Mouse (Mus musculus): ENCODE data around the gene Hmg20b.
A peak's percentile ranks its signal among the peaks of the same experiment; 100 is the strongest.

The Hmg20b gene

DNA sequence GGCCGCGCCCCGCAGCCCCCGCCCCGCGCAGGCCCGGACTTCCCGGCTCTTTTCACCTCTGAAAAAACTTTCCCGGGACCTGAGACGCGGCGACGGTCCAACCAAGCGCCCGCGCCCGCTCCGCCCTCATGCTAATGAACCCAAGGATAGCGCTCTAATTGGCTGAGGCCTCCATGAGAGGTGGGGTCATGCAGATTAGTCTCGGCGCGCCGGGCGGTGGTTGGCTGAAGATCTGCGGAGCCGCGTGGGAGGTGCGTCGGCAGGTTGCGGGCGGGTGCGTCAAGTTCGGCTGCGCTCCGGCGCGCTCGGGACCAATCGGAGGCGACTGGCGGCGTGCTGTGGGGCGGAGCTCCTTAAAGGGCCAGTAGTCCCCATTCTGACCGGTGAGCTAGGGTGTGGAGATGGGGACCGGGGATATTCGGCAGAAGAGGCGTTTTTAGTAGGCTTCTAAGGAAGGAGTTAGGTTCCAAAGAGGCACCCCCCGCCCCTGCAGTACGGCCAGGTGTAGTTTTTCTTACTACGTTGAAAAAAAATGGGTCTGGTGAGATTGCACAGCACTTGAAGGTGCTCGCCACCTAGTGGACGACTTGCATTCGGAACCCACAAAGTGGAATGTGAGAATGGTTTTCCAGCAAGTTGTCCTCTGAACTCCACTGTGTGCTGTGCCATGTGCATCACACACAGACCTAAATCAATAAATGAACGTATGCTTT is at the start of gene Hmg20b:
Gene Hmg20b (minus strand): TSS at position 130 of the 713 bp plus-strand sequence.
- DNase-seq (ENCODE audit: low spot score), result peak; percentile 99

DNA sequence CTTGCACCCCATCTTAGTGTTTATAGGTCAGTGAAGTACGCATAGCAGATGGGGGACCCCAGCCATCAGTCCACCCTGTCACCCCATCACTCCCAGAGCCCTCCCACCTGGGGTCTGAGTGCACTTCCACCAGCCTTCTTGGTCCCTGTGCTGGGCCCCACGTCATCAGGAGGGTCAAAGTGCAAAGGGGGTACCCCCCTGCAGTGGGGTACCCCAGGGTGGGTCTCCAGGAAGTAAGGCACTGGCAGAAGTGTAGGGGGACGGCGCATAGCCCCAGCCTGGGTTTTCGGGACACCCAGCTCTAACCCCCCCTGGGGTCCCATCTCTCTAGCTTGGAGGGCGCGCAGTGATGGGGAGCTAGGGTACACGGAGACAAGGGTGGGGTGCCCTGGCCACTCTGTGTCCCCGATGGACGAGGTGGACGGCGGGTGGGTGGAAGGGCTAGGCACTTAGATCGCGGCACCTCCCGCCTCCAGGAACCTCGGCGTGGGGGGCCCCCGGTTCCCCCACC is 49.6 kb upstream of the Hmg20b start:
- no peak for DNase-seq (ENCODE audit: low spot score)

- no peak for DNase-seq (ENCODE audit: low spot score)
Measured at GRCm38 (mm10) chr10:81399296-81399695, 49.0 kb upstream of the Hmg20b start.

DNA sequence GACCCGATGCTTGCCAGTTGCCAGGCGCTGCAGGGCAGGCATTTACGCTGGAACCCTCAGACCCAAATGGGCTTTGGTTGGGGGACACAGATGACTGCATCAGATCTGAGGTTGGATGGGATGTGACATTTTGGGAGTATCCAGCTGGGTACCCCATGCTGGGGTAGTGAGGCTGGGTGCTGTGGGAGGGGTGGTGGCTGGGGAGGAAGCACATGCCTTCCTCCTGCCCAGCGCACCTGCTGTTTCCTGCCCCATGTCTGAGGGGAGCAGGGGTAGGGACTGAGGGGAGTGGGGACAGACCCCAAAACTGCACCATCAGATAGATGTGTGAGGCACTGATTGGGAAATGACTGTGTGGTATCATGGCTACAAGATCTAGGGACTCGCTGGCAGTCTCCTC is 46.5 kb upstream of the Hmg20b start:
- DNase-seq (ENCODE audit: low spot score), result no peak

DNA sequence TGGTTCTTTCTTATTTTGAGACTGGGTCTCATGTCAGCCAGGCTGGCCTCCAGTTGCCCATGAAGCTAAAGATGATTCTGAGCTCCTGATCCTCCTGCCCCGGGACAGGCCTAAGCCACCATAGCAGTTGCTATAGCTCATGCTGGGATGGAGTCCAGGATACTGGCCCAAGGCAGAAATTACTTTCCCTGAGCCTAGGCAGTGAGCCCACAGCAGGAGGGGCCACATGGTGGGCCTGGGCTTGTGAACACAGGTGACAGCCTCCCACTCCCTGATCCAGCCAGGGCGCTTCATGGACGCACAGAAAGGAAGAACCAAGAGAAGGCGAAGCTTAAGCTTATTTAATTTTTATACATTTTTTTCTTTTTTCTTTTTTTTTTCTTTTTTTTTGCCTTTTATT is 45.6 kb upstream of the Hmg20b start:
- no peak for DNase-seq (ENCODE audit: low spot score)

- DNase-seq (ENCODE audit: low spot score), result no peak
Measured at GRCm38 (mm10) chr10:81395127-81395526, 44.8 kb upstream of the Hmg20b start.

GRCm38 (mm10) chr10:81393456-81394063 is 43.3 kb upstream of the Hmg20b start:
- DNase-seq (ENCODE audit: low spot score), result no peak

GRCm38 (mm10) chr10:81392781-81393185 is 42.5 kb upstream of the Hmg20b start, which contains the start of gene Smim24:
Gene Smim24, plus strand, starts transcription at chr10:81393051.
- no peak for DNase-seq (ENCODE audit: low spot score)

DNA sequence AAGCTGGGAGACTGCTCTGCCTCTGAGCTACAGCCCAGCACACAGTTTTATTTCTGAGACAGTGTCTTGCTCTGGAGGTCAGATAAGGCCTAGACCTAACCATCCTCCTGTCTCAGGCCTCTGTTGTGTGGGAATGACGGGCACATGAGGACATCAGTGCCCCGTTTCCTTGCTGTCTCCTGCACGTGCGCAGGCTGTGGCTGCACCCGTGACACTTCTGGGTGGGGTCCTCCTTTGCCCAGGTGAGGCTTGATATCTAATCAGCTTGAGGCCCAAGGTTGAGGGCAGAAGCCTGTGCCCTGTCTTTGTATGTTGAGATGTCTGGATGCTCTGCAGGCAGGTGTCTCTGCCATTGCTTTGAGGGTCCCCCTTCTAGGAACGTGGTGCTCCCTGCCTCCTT is 42.0 kb upstream of the Hmg20b start:
- DNase-seq (ENCODE audit: low spot score), result no peak

GRCm38 (mm10) chr10:81390678-81390965 is 40.3 kb upstream of the Hmg20b start:
- DNase-seq (ENCODE audit: low spot score), result no peak

DNA sequence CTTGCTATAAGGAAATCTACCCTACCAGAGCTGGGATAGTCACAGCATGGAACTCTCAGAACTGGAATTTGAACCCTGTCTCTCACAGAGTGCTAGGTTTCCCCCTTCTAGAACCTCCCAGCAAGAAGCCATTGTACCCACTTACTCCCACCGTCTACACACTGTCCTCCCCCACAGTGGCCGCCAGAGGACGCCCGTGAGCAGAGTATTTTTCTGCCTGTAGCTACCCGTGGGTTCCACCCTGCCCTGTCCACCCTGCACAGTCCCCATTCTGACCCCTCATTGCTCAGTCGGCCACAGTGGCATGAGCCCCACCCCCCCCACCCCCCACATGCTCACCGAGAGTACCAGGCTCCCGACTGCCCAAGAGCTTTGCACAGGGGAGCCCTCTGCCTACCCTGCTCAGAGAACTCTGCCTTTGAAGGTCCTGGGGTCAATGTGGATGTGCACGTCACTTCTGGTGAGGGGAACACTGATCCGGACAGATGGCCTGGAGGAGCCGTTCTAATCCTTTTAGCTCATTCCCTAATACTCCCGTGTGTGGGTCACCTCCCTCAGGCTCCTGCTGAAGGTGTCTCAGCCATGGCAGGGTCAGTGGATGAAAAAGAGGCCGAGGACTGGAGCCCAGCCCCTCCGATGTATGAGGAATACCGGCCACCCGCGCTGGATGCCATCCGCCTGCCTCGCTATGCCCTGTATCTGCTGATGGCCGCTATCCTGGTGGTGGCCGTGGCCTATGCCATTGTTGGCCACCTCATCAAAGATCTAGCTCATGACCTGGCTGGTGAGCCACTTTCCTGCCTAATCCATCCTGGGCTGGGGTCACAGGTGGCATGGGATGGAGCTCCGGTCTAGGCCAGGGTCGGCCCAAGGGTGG is 39.8 kb upstream of the Hmg20b start:
- no peak for DNase-seq (ENCODE audit: low spot score)

- peak; percentile 69 for DNase-seq (ENCODE audit: low spot score)
Measured at GRCm38 (mm10) chr10:81389373-81389772, 39.1 kb upstream of the Hmg20b start.

DNA sequence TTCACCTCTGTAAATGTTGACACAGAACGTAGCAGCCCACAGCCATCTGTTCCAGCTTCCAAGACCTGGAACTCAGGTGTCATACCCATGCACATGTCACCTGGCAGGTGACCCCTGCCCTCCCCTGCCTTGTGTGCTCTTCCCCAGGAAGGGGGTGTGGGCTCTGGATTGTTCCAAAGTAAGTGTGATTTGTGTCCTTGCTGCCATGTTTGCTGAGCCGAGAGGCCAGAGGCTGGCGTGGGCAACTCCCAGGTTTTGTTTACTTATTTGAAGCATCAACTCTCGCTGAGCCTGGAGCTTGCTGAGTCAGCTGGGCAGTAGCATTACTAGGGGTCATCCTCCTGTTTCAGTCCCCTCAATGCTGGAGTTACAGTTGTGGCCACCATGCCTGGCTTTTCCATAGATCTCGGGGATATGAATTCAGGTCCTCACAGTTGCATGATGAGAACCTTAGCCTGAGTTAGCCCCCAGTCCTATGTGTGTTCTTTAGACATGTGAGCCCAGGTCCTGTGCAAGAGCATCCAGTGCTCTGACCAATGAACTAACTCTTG is 38.3 kb upstream of the Hmg20b start, which contains the start of gene Gm48552:
Gene Gm48552 (plus strand): TSS at position 501 of the 551 bp plus-strand sequence.
- DNase-seq (ENCODE audit: low spot score), result no peak

GRCm38 (mm10) chr10:81387716-81388115 is 37.4 kb upstream of the Hmg20b start:
- DNase-seq (ENCODE audit: low spot score), result no peak

DNA sequence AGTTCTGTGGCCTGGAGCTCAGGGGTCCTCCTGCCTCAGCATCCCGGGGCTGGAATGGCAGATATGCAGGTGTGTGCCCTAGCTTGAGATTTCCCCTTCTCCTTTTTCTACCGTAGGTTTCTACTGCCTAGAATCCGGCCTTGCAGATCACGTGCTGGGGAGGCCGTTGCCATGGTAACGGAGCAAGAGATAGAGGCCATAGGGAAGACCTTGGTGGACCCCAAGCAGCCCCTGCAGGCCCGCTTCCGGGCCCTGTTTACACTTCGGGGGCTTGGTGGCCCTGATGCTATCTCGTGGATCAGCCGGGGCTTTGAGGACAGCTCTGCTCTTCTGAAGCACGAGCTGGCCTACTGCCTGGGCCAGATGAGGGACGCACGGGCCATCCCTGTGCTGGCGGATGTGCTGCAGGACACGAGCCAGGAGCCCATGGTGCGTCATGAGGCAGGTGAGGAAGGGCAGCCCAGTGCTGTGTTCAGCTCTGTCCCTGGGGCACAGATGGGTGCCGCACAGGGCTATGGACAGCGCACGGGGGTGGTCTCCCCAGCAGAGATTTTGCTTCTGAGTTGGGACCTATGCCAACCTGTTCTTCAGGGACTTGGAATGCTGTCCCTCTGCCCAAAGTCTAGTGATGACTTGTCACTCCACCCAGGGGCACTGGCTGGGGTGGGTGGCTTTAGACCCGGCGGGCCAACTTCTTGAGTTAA is 35.5 kb upstream of the Hmg20b start:
- peak; percentile 78 for DNase-seq (ENCODE audit: low spot score)

GRCm38 (mm10) chr10:81384605-81384982 is 34.3 kb upstream of the Hmg20b start:
- no peak for DNase-seq (ENCODE audit: low spot score)

DNA sequence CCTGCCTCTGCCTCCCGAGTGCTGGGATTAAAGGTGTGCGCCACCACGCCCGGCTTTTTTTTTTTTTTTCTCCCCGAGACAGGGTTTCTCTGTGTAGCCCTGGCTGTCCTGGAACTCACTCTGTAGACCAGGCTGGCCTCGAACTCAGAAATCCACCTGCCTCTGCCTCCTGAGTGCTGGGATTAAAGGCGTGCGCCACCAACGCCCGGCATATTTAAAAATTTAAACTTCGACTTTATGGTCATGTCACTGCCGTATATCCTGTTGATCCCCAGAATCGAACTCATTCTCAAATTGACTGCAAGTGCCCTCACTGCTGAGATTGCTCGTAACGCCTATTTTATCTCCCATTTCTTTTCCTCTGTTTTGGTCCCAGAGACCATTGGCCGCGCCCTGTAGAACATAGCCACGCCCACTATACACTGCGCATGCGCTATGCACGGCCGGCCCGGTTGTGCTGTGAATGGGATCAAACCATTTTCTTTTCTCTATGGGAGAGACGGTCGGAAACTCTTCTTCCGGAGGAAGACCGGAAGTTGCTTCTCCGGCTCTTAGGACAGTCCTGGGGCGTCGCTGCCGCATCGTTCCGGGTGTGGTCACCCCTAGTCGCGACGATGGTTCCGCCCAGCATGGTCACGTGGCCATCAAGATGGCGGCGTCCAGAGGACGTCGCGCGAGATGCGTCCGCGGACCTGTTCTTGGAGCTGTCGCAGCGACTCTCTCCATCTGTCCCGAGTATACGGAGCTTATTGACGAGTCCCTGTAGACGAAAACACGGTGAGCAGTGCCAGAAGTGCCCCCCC is 33.7 kb upstream of the Hmg20b start, which contains the start of the genes Dohh and Gm48551:
Gene Dohh (plus strand): TSS at position 627 of the 803 bp plus-strand sequence.
Gene Gm48551 (plus strand): TSS at position 665 of the 803 bp plus-strand sequence.
- peak; percentile 97 for DNase-seq (ENCODE audit: low spot score)

DNA sequence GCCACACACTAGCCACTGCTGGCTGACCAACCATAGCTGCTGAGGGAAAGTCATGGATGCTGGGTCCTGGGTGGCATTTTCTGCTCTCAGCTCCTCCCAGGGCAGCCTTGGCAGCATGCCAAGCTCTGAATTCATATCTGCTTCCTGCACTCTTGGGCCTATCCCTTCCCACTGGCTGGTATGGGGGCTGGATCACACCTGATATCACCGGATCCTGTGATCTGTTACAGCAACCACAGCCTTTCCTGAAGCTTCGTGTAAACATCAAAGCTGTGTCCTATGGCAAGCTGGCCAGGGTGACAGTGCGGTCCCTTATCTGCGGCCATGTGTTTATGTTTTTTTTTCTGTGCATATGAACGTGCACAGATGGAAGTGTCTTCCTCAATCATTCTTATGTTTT is 31.8 kb upstream of the Hmg20b start:
- no peak for DNase-seq (ENCODE audit: low spot score)

DNA sequence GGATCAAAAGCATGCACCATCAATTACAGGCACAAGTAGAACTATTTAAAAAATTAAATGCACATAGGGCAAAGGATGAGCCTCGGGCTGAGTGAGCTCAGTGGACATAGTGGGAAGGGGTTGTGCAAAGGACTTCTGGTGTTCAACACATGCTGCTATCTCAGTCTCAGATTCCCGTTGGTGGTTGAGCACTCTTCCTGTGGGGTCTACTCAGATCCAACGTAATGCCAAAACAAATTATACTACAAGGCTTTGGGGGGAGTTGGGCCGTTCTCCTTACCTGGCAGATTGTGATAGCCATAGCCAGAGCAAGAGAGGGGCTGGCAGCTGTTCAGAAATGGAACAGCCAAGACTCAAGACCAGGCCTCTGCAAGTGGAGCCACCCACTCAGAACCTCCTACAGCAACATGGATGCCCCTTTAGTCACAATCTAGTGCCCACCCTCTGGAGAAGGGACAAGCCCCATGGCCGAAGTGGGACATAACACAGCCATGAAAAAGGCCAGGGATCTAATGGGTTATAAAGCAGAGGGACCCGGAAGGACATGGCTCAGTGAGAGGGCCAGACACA is 29.6 kb upstream of the Hmg20b start:
- DNase-seq (ENCODE audit: low spot score), result no peak

DNA sequence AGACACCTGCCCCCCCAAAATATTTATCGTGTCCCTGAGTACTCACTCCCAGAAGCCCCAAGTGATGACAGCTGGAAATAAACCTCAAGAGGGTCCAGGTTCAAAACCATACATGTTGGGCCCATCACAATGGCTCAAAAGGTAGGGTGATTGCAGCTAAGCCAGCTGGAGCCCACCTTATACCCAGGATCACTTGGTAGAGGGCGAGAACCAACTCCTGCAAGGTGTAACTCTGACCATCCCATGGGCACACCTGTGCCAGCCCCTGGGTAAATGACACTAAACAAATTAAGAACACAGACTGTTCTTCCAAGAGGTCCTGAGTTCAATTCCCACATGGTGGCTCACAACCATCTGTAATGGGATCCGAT is 28.9 kb upstream of the Hmg20b start:
- DNase-seq (ENCODE audit: low spot score), result no peak
